Mouse (Mus musculus) bone marrow, adult 2 months (tissue): ENCODE results near the gene Zpbp. TPM values are rescaled to one million over a fixed set of nuclear protein-coding genes. Genes with fewer than 3 reads are reported as not detected.

ENCODE experiments used
- H3K27ac ChIP-seq: fragments of 200-500 bp; 2 replicates; pipeline ENCODE4 v1.5.1; 2012; ENCODE audit warnings: low read depth, mild to moderate bottlenecking, control low read depth, inconsistent platforms, low read length; ENCODE audit not compliant: control insufficient read depth, poor library complexity, insufficient read depth
- H3K4me1 ChIP-seq: fragments of 200-500 bp; 2 replicates; pipeline ENCODE4 v1.6.1; 2011; ENCODE audit warnings: low read length; ENCODE audit not compliant: control insufficient read depth, insufficient read depth
- H3K4me3 ChIP-seq: fragments of 200-500 bp; replicated peaks from 2 replicates; pipeline ENCODE3; 2011; ENCODE audit warnings: mild to moderate bottlenecking, low read depth, low read length, control low read depth; ENCODE audit not compliant: control insufficient read depth
- CTCF ChIP-seq: fragments of 200-500 bp; IDR thresholded peaks from 2 replicates; pipeline ENCODE4 v1.5.1; 2011; ENCODE audit warnings: low read length, control low read depth; ENCODE audit not compliant: control insufficient read depth, insufficient read depth
- POLR2A ChIP-seq: fragments of 200-500 bp; IDR thresholded peaks from 2 replicates; pipeline ENCODE4 v1.6.1; 2011; ENCODE audit warnings: low read depth, mild to moderate bottlenecking, control low read depth, low read length, borderline replicate concordance; ENCODE audit not compliant: control insufficient read depth
- WGBS: fragments of 180-500 bp; shearing (Covaris S2); methylation state at CpG from one replicate; pipeline ENCODE4 v1.1.7; 2018; 5-methylcytosine and 5-hydroxymethylcytosine counted together
- polyA plus RNA-seq: library from polyadenylated mRNA; stranded (reverse); fragments of >200 nt; gene quantifications from 2 replicates; pipeline ENCODE4 v1.2.4, GENCODE M21; 2011; ENCODE audit warnings: low replicate concordance; ENCODE audit not compliant: missing spikeins, insufficient read depth, insufficient read length

The Zpbp gene
- polyA plus RNA-seq = not detected in 2 replicates

DNA sequence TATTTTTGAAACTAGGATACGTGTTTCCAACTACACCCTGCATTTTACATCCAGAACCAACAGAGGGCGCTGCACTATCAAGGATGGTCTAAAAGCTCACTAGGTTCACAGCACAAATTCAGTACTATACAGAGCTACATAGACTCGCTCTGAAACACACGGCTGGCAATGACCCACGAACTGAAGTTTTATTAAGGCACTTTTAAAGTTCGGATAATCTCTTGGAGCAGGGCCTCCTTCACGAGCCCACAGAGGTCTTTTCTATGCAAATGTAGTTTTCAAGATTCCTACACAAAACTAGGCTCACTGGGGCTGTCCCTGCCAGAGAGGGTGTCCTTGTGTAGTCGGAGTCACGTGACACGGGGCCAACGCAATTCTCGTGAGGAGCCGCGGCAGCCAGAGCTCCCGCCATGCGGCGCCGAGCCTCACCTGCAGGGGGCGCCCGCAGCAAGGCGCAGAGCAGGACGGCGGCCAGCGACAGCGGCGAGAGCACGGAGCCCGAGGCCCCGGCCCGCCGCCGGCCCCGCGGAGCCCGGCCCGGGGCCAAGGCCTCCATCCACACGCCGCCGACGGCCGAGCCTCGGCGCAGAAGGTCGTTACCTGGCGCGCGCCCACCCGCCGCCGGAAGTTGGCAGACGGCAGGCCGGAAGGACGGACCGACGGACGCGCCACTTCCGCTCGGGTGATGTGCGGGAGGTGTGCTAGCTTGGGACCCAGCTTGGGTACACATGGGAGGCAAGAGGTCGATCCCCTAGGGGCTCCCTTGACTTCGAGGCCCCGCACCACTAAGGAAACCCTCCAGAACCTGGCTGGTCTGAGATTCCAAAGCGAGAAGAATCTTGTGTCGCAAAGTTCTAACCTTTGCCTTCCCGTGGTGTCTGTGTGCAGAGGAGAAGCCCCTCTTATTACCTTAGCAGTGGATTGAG, at the start of gene Zpbp, which contains the start of gene Spata48:
Gene Zpbp, minus strand, starts transcription at position 774 of the 926 bp plus-strand sequence.
Gene Spata48, plus strand, starts transcription at position 460 of the 926 bp plus-strand sequence.
- Histone ChIP-seq H3K4me1 (no peaks in the 10 kb centered on the region), H3K27ac (peak within 1 kb of the TSS; percentile 94), H3K4me3 (peak within 1 kb of the TSS; percentile 64)
- peak; percentile 58; the same call in 1 of the 2 replicates for TF ChIP-seq POLR2A
- TF ChIP-seq CTCF = peak; percentile 78
- under 1% methylated on average over 66 of the region's 66 CpGs for WGBS

GRCm38 (mm10) chr11:11509413-11509812, 47.2 kb upstream of the Zpbp start:
- Histone ChIP-seq H3K4me1 (no peaks in the 10 kb centered on the region; the same call in 1 of the 2 replicates), H3K27ac (no peak overlapping the region), H3K4me3 (no peak overlapping the region)
- 80% methylated on average over 2 of the region's 2 CpGs for WGBS
- TF ChIP-seq CTCF (no peak), POLR2A (no peak)

DNA sequence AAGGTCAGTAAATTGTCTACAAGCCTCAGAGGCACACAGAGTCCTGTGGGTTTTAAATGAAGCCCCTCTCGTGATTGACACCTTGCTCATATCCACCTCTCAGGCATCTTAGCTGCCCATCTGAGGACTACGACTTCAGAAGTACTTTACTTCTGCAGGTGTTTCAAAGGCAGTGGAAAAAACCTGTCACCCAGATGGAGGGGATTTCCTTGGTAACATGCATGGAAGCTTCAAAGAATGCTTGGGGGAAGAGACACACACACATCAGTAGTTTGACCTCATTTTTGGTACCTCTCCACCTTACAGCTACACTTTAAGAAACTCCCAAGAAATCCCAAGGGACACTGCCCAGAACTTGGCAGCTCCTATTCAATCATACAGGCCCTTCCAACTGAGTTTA, 44.0 kb upstream of the Zpbp start:
- Histone ChIP-seq H3K4me1 (no peaks in the 10 kb centered on the region; the same call in 1 of the 2 replicates), H3K27ac (no peak overlapping the region), H3K4me3 (no peak overlapping the region)
- no peak for TF ChIP-seq CTCF
- TF ChIP-seq POLR2A = no peak
- WGBS = 71% methylated on average over 2 of the region's 2 CpGs

DNA sequence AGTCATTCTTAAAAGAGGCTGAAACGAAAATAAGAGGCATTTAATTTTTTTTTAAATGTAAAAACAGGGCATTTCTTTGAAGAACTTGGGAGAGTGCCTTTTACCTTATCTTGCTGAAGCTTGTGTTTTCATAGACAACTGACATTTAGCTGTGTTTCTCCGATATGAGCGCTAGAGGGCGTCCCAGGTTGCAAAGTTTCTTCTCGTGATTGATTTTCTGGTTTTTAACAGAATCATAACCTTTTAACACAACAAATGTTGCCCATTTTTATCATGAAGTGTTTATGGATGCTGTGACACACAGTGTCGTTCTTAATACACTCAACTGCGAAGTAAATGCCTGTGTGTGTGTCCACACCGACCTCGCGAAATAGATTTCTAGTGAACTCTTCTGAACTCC, 37.7 kb upstream of the Zpbp start:
- no peak for TF ChIP-seq CTCF
- TF ChIP-seq POLR2A = no peak
- Histone ChIP-seq H3K4me3 (no peak overlapping the region), H3K4me1 (no peaks in the 10 kb centered on the region), H3K27ac (no peak overlapping the region)
- 26% methylated on average over 10 of the region's 10 CpGs for WGBS

- Histone ChIP-seq H3K27ac (no peak overlapping the region), H3K4me1 (no peaks in the 10 kb centered on the region), H3K4me3 (no peak overlapping the region)
- 79% methylated on average over 2 of the region's 2 CpGs for WGBS
- no peak for TF ChIP-seq POLR2A
- TF ChIP-seq CTCF = no peak
Measured at GRCm38 (mm10) chr11:11495697-11496096, 33.5 kb upstream of the Zpbp start.

GRCm38 (mm10) chr11:11492044-11492443, 29.8 kb upstream of the Zpbp start:
- no peak for TF ChIP-seq POLR2A
- TF ChIP-seq CTCF = no peak
- Histone ChIP-seq H3K4me3 (no peak overlapping the region), H3K27ac (no peak overlapping the region), H3K4me1 (no peaks in the 10 kb centered on the region)
- 84% methylated on average over 5 of the region's 5 CpGs for WGBS

DNA sequence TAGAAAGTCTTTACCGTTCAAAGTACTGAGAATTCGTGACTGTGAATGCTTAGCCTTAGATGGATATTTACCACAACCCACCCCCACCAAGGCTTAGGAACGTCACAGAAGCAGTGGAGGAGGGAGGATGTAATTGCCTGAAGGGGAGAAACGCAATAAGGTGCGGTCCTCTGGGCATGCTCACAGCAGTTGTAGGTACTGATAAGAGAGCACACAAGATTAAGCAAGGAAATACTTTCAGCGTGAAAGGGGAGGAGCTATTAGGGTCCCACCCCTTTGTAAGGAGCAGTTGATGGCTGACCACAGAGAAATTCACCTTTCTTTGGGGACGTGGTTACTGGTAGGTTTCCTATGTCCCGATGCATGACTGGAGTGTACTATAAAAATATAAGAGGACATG, 22.2 kb upstream of the Zpbp start:
- WGBS = 43% methylated on average over 8 of the region's 8 CpGs
- Histone ChIP-seq H3K4me3 (no peak overlapping the region), H3K4me1 (no peaks in the 10 kb centered on the region), H3K27ac (no peak overlapping the region)
- TF ChIP-seq POLR2A (no peak), CTCF (no peak)

- TF ChIP-seq POLR2A (no peak), CTCF (no peak)
- Histone ChIP-seq H3K4me3 (no peak overlapping the region), H3K4me1 (no peaks in the 10 kb centered on the region), H3K27ac (no peak overlapping the region)
Measured at GRCm38 (mm10) chr11:11468924-11469323, 6.7 kb upstream of the Zpbp start.

DNA sequence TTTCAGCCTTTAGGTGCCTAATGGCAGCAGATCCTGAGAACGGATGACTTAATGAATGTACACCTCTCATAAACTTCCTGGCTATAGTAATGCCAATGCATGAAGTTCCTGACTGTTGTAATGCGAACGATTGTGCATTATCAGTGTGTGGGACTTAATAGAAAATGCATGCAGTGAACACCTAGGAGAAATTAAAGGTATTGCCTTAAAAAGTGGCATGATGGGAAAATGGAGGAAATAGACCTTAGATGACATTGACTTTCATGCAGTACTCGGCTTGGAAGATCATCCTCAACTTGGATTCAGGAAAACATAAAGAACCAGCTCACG, 318 bp upstream of the Zpbp start:
- H3K27ac ChIP-seq = peak overlapping the region; percentile 94; the same call in 1 of the 2 replicates

More for the DNA sequence above, 318 bp upstream of the Zpbp start:
- Histone ChIP-seq H3K4me1 (no peaks in the 10 kb centered on the region), H3K4me3 (peak overlapping the region; percentile 64)
- 45% methylated on average over 5 of the region's 5 CpGs for WGBS
- TF ChIP-seq CTCF = no peak
- no peak for TF ChIP-seq POLR2A
